In genomic region chr1:131867093-131867945, GRCm38 (mm10) we compare ENCODE assay signal across 8 mouse cellular contexts. TPM values are rescaled to one million over a fixed set of nuclear protein-coding genes. Genes with fewer than 3 reads are reported as not detected.
DNase-seq lines count a peak whose midpoint lies in the region; ATAC-seq and TF ChIP-seq lines count a peak whose summit lies in the region.

Rab29 (plus strand) TSS chr1:131867224.

- peaks cover 17% of the 10 kb centered on the region for H3K4me1 ChIP-seq in E14TG2a.4 (replicated peaks; ENCODE audit: low read depth, low read length)
- H3K4me1 ChIP-seq in forebrain, embryonic 14.5 days (ENCODE audit: control insufficient read depth, insufficient read depth, low read length): no peaks in the 10 kb centered on the region
- peaks cover 10% of the 10 kb centered on the region for H3K4me1 ChIP-seq in neural tube, embryonic 15.5 days

- peak within 1 kb of the TSS; percentile 84 for H3K4me3 ChIP-seq in E14TG2a.4 (replicated peaks; ENCODE audit: low read length)
- H3K4me3 ChIP-seq in forebrain, embryonic 14.5 days (ENCODE audit: low read depth, low read length): peak within 1 kb of the TSS; percentile 57
- H3K4me3 ChIP-seq in neural tube, embryonic 15.5 days (replicated peaks): peak within 1 kb of the TSS; percentile 58

- no peak within 1 kb of the TSS for H3K27ac ChIP-seq in forebrain, embryonic 14.5 days (ENCODE audit: low read depth, low read length)
- no peak within 1 kb of the TSS for H3K27ac ChIP-seq in neural tube, embryonic 15.5 days (replicated peaks)

- 2% methylated on average over 46 of the region's 46 CpGs for WGBS in forebrain, embryonic 14.5 days
- WGBS in neural tube, embryonic 15.5 days: 1% methylated on average over 46 of the region's 46 CpGs

- H3K27me3 ChIP-seq in E14TG2a.4 (ENCODE audit: insufficient read depth, low read length): peaks cover 6% of the 10 kb centered on the region
- no peaks in the 10 kb centered on the region for H3K27me3 ChIP-seq in forebrain, embryonic 14.5 days (replicated peaks; ENCODE audit: control insufficient read depth, insufficient read depth, low read length)
- no peaks in the 10 kb centered on the region; the same call in 1 of the 2 replicates for H3K27me3 ChIP-seq in neural tube, embryonic 15.5 days (replicated peaks)

- H3K4me2 ChIP-seq in forebrain, embryonic 14.5 days (ENCODE audit: low read length): peak within 1 kb of the TSS; percentile 75
- H3K4me2 ChIP-seq in neural tube, embryonic 15.5 days: peak within 1 kb of the TSS; percentile 85

- H3K9ac ChIP-seq in forebrain, embryonic 14.5 days (ENCODE audit: low read length): peak within 1 kb of the TSS; percentile 56
- peak within 1 kb of the TSS; percentile 36 for H3K9ac ChIP-seq in neural tube, embryonic 15.5 days (replicated peaks)

- peak; percentile 98 for ATAC-seq in forebrain, embryonic 14.5 days
- ATAC-seq in neural tube, embryonic 15.5 days (ENCODE audit: low FRiP score): peak; percentile 96

- peak; percentile 57 for DNase-seq in cerebellum, adult 11 months
- DNase-seq in forebrain, embryonic 14.5 days (ENCODE audit: low spot score): peak; percentile 98
- DNase-seq in heart, postnatal 14 days: peak; percentile 92 to 96
- peak; percentile 92 for DNase-seq in layer of hippocampus, adult 11-12 months (ENCODE audit: low spot score)
- peak; percentile 93 to 95 for DNase-seq in lung, adult 18-20 months
- DNase-seq in testis, postnatal 14 days (ENCODE audit: low spot score): peak; percentile 91

- H3K36me3 ChIP-seq in E14TG2a.4 (ENCODE audit: insufficient read depth, low read length): peaks cover 16% of the 10 kb centered on the region; the same call in 1 of the 2 replicates
- H3K36me3 ChIP-seq in forebrain, embryonic 14.5 days (ENCODE audit: control insufficient read depth, insufficient read depth, low read length): no peaks in the 10 kb centered on the region
- H3K36me3 ChIP-seq in neural tube, embryonic 15.5 days: no peaks in the 10 kb centered on the region

- intact Hi-C loops in heart, postnatal 14 days (cut with DNase I): loop anchor here (5.0 kb wide), 1 partner anchor 40 kb away; the partner anchor contains the start of gene Slc41a1

- no peaks in the 10 kb centered on the region for H3K9me3 ChIP-seq in E14TG2a.4 (ENCODE audit: low read length)
- H3K9me3 ChIP-seq in forebrain, embryonic 14.5 days (replicated peaks; ENCODE audit: control insufficient read depth, low read length): no peaks in the 10 kb centered on the region
- H3K9me3 ChIP-seq in neural tube, embryonic 15.5 days (replicated peaks): no peaks in the 10 kb centered on the region

- peak; percentile 92 for TF ChIP-seq CTCF in E14TG2a.4 (conservative IDR thresholded peaks at IDR 0.05; ENCODE audit: low read length)

RNA-seq across cellular contexts. Expression of gene Rab29, which starts in this region (rescaled TPM):
- polyA plus RNA-seq in forebrain, embryonic 14.5 days (2014; fragmentation: Nextera tagmentation; extraction: Ambion mirVana): 8.2 and 9.3 TPM in 2 replicates
- total RNA-seq in heart, postnatal 14 days (2021): 10 to 100 TPM; 11.9 to 13.7 TPM
- polyA plus RNA-seq in neural tube, embryonic 15.5 days (2015; fragmentation: Nextera tagmentation; extraction: Ambion mirVana): 7.2 and 10.5 TPM in 2 replicates
